Mouse (Mus musculus) liver, adult 2 months (tissue): Measurements from ENCODE around the gene Fto. TPM values are rescaled to one million over a fixed set of nuclear protein-coding genes. Genes with fewer than 3 reads are reported as not detected.

Experiments used
- DNase-seq: peaks from one replicate; pipeline ENCODE4 v3.0.0-alpha.2; 2011; ENCODE audit warnings: low read depth, low spot score; ENCODE audit errors: extremely low read depth
- H3K27ac ChIP-seq: fragments of 200-500 bp; replicated peaks from 2 replicates; pipeline ENCODE4 v1.5.1; 2012; ENCODE audit warnings: low read depth, mild to moderate bottlenecking, control low read depth, inconsistent platforms, low read length; ENCODE audit not compliant: insufficient read depth
- H3K27me3 ChIP-seq: fragments of 200-500 bp; 2 replicates; pipeline ENCODE4 v1.6.1; 2012; ENCODE audit warnings: mild to moderate bottlenecking, moderate library complexity, low read length, inconsistent platforms; ENCODE audit not compliant: control insufficient read depth, insufficient read depth
- H3K36me3 ChIP-seq: fragments of 200-500 bp; 2 replicates; pipeline ENCODE4 v1.6.1; 2012; ENCODE audit warnings: low read length, inconsistent platforms; ENCODE audit not compliant: control insufficient read depth, insufficient read depth
- H3K4me1 ChIP-seq: fragments of 200-500 bp; 2 replicates; pipeline ENCODE4 v1.6.1; 2011; ENCODE audit warnings: low read length; ENCODE audit not compliant: control insufficient read depth, insufficient read depth
- H3K4me3 ChIP-seq: fragments of 200-500 bp; 2 replicates; pipeline ENCODE4 v1.5.1; 2011; ENCODE audit warnings: low read depth, mild to moderate bottlenecking, control low read depth, low read length, moderate library complexity; ENCODE audit not compliant: insufficient read depth
- H3K79me2 ChIP-seq: fragments of 200-500 bp; 2 replicates; pipeline ENCODE4 v1.6.1; 2012; ENCODE audit warnings: inconsistent platforms, mild to moderate bottlenecking, low read length, moderate library complexity; ENCODE audit not compliant: control insufficient read depth, insufficient read depth
- H3K9ac ChIP-seq: fragments of 200-500 bp; 2 replicates; pipeline ENCODE4 v1.6.1; 2012; ENCODE audit warnings: low read depth, mild to moderate bottlenecking, control low read depth, inconsistent platforms, low read length
- CTCF ChIP-seq: fragments of 200-500 bp; IDR thresholded peaks from 2 replicates; pipeline ENCODE4 v1.5.1; 2011; ENCODE audit warnings: low read depth, low read length, control low read depth
- POLR2A ChIP-seq: fragments of 200-500 bp; IDR thresholded peaks from 2 replicates; pipeline ENCODE4 v1.6.1; 2011; ENCODE audit warnings: low read length, control low read depth; ENCODE audit not compliant: insufficient read depth; ENCODE audit errors: extremely low read depth
- WGBS: fragments of 180-500 bp; shearing (Covaris S2); methylation state at CpG from one replicate; pipeline ENCODE4 v1.1.7; 2018; 5-methylcytosine and 5-hydroxymethylcytosine counted together
- polyA plus RNA-seq: library from polyadenylated mRNA; depleted of rRNA; stranded (reverse); fragments of >200 nt; gene quantifications from 2 replicates; pipeline ENCODE4 v1.2.3, GENCODE M21; 2012
- total RNA-seq: library from RNA; depleted of rRNA; stranded (reverse); fragments of >200 nt; gene quantifications from 2 replicates; pipeline ENCODE4 v1.2.3, GENCODE M21; 2014

Gene Fto
- total and polyA plus RNA-seq, 2 experiments: 14.1 to 15.6 TPM

GRCm38 (mm10) chr8:91359511-91359910, 46.2 kb downstream of the Fto start:
- Histone ChIP-seq H3K79me2 (peaks cover 34% of the 10 kb centered on the region), H3K27ac (no peak overlapping the region), H3K9ac (no peak overlapping the region), H3K27me3 (no peaks in the 10 kb centered on the region), H3K36me3 (no peaks in the 10 kb centered on the region), H3K4me1 (peaks cover 3% of the 10 kb centered on the region; the same call in 1 of the 2 replicates), H3K4me3 (no peak overlapping the region)
- DNase-seq: no peak
- TF ChIP-seq POLR2A (no peak), CTCF (no peak)
- 90% methylated on average over 9 of the region's 9 CpGs for WGBS

GRCm38 (mm10) chr8:91360644-91361357, 47.5 kb downstream of the Fto start:
- Histone ChIP-seq H3K4me3 (no peak overlapping the region), H3K27ac (no peak overlapping the region)

GRCm38 (mm10) chr8:91363272-91363860, 50.0 kb downstream of the Fto start:
- no peak for DNase-seq
- Histone ChIP-seq H3K4me1 (no peaks in the 10 kb centered on the region), H3K27me3 (no peaks in the 10 kb centered on the region), H3K9ac (no peak overlapping the region), H3K4me3 (no peak overlapping the region), H3K79me2 (peaks cover 24% of the 10 kb centered on the region), H3K27ac (no peak overlapping the region), H3K36me3 (no peaks in the 10 kb centered on the region)
- 96% methylated on average over 10 of the region's 10 CpGs for WGBS
- TF ChIP-seq CTCF (0 out of 2 replicates have a peak, but pooled peaks have one; percentile 18), POLR2A (no peak)

More at GRCm38 (mm10) chr8:91360644-91361357, 47.5 kb downstream of the Fto start:
- Histone ChIP-seq H3K4me1 (peaks cover 3% of the 10 kb centered on the region; the same call in 1 of the 2 replicates), H3K27me3 (no peaks in the 10 kb centered on the region), H3K79me2 (peaks cover 31% of the 10 kb centered on the region), H3K9ac (no peak overlapping the region), H3K36me3 (no peaks in the 10 kb centered on the region)
- WGBS: 92% methylated on average over 10 of the region's 10 CpGs
- TF ChIP-seq CTCF (no peak), POLR2A (no peak)
- no peak for DNase-seq

GRCm38 (mm10) chr8:91364216-91364615, 50.9 kb downstream of the Fto start:
- Histone ChIP-seq H3K27me3 (no peaks in the 10 kb centered on the region), H3K4me3 (no peak overlapping the region), H3K4me1 (no peaks in the 10 kb centered on the region), H3K79me2 (peaks cover 19% of the 10 kb centered on the region), H3K9ac (no peak overlapping the region), H3K36me3 (no peaks in the 10 kb centered on the region), H3K27ac (no peak overlapping the region)
- TF ChIP-seq POLR2A: no peak
- TF ChIP-seq CTCF: no peak
- 95% methylated on average over 6 of the region's 6 CpGs for WGBS
- no peak for DNase-seq

GRCm38 (mm10) chr8:91365804-91366203, 52.5 kb downstream of the Fto start:
- Histone ChIP-seq H3K4me3 (no peak overlapping the region), H3K27ac (no peak overlapping the region), H3K27me3 (no peaks in the 10 kb centered on the region), H3K9ac (no peak overlapping the region), H3K36me3 (no peaks in the 10 kb centered on the region), H3K4me1 (no peaks in the 10 kb centered on the region; the same call in 1 of the 2 replicates), H3K79me2 (peaks cover 19% of the 10 kb centered on the region)
- no peak for DNase-seq
- no peak for TF ChIP-seq POLR2A
- no peak for TF ChIP-seq CTCF

GRCm38 (mm10) chr8:91370899-91371298, 57.6 kb downstream of the Fto start:
- Histone ChIP-seq H3K27ac (peak overlapping the region; percentile 32; the same call in 1 of the 2 replicates), H3K79me2 (peaks cover 13% of the 10 kb centered on the region), H3K36me3 (no peaks in the 10 kb centered on the region), H3K9ac (no peak overlapping the region), H3K4me1 (peaks cover 10% of the 10 kb centered on the region), H3K27me3 (no peaks in the 10 kb centered on the region), H3K4me3 (no peak overlapping the region; the same call in 1 of the 2 replicates)
- WGBS: 53% methylated on average over 12 of the region's 12 CpGs
- DNase-seq: no peak
- TF ChIP-seq CTCF (no peak), POLR2A (no peak)
